Mouse (Mus musculus): ENCODE results near the gene Recql5. TPM values are rescaled to one million over a fixed set of nuclear protein-coding genes. Genes with fewer than 3 reads are reported as not detected.

The Recql5 gene
- polyA plus RNA-seq, 1 experiment = 29.5 TPM

DNA sequence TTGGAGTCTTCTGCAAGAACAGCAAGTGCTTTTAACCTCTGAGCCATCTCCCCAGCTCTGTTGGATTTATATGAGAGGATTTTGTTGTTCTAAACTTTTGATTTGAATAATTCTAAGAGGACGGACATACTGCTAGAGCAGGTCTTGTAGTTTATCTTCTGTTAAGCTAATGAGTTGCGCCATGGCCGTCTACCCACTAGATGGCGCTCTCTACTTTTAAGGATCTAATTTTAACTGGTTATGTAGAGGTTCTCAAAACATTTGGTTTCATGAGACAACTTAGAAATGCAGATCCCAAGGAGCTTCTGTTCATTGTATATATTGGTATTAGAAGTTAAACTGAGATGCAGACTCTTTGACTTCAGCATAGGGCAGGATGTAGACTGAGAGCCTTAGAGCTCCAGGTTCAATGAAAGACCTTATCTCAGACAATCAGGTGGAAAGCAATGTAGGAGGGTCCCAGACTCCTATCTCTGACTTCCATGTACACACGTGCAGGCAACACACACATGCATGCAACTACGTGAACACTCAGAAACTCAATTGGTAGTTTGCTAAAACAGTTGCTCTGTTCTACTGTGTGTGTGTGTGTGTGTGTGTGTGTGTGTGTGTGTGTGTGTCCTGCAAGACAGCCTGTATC, 6.5 kb upstream of the Recql5 start:
- DNase-seq (ENCODE audit: low spot score) = no peak

DNA sequence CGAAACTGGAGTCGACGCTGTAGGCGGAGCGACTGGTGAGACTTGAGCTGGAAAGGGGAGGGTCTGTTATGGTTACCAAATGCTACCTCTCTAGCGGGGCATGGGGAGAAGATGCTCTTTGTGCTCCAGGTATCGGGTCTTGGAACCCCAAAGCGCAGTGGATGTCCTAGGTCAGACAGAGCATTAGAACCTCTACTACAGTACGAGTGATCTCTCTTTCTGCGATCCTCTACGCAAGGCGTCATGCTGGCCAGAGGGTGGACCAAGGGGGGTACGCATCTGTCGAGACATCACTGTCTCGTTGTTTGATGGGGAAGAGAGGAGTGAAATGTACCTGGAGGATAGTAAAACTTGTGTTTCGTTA, 452 bp upstream of the Recql5 start:
- DNase-seq (ENCODE audit: low spot score) = no peak

GRCm38 (mm10) chr11:115931235-115931634, 2.0 kb downstream of the Recql5 start:
- DNase-seq (ENCODE audit: low spot score) = no peak

GRCm38 (mm10) chr11:115929818-115930217, 3.5 kb downstream of the Recql5 start:
- DNase-seq (ENCODE audit: low spot score) = no peak

- no peak for DNase-seq (ENCODE audit: low spot score)
Observed at GRCm38 (mm10) chr11:115929031-115929430, 4.2 kb downstream of the Recql5 start.

DNA sequence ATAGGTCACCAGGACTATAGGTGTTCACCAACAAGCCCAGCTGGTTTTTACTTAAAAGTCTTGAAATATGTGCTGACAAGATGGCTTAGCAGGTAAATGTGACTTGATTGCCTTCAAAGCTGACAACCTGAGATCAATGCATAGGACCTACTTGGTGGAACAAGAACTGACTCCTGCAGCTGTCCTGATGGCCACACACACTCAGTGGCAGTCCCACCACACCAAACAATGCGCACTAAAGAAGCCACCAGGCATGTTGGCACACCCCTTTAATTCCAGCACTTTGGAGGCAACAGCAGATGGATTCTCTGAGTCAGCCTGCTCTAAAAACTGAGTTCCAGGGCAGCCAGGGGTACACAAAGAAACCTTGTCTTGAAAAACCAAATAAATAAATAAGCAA, 11.3 kb downstream of the Recql5 start:
- DNase-seq (ENCODE audit: low spot score) = no peak

GRCm38 (mm10) chr11:115920110-115920818, 13.0 kb downstream of the Recql5 start:
- DNase-seq (ENCODE audit: low spot score) = no peak

GRCm38 (mm10) chr11:115919073-115919472, 14.2 kb downstream of the Recql5 start:
- DNase-seq (ENCODE audit: low spot score) = no peak

DNA sequence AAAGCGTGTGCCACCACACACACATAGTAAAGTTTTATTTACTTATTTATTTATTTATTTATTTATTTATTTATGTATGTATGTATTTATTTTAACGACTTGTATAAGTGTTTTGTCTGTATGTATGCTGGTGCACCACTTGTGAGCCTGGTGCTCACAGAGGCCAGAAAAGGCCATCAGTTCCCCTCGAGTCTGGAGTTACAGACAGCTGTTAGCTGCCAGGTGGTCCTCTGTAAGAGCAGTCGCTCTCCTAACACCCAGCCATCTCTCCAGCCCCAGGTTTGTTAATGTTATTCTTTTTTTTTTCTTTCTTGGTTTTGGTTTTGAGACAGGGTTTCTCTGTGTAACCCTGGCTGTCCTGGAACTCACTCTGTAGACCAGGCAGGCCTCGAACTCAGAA, 14.6 kb downstream of the Recql5 start:
- no peak for DNase-seq (ENCODE audit: low spot score)

DNA sequence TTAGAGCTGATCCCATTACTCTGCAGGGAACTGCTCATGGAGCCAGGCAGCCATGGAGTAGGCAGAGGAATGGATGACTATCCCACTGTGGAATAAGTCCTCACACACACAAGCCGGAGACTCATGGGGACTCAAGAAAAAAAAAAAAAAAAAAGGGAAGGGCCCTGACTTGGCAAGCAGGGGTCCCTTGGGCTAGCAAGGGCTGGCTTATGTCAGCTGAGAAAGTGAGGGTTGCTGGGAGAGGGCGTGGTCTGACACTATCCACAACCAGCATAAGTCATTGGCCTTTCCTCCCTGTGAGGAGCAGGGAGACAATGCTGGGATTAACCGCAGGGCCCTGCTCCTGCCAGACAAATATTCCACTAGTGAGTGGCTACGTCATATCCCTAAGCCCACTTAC, 16.7 kb downstream of the Recql5 start:
- no peak for DNase-seq (ENCODE audit: low spot score)

GRCm38 (mm10) chr11:115911632-115912376, 21.5 kb downstream of the Recql5 start, which contains the start of gene Smim6:
Gene Smim6, plus strand, starts transcription at chr11:115912017.
- peak; percentile 30 for DNase-seq (ENCODE audit: low spot score)

DNA sequence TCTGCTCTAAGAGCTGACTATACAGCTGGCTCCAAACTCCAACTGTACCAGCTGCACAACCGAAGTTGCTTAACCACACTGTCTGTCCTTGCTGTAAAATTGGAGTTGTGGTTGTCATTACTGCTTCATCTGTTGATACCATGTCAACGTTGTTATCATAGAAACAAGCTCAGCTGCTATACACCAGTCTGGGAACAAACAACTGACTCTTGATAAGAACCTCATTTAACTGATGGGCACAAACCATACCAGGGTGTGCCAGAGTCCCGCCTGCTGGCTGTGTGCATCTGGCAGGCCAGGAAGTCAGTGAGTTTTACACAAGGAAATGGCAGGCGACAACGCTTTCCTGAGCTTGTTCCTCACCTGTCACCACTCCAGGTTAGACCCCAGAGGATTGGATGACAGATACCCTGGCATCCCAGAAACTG, 22.1 kb downstream of the Recql5 start:
- no peak for DNase-seq (ENCODE audit: low spot score)

- no peak for DNase-seq (ENCODE audit: low spot score)
Observed at GRCm38 (mm10) chr11:115906521-115906920, 26.8 kb downstream of the Recql5 start.

- no peak for DNase-seq (ENCODE audit: low spot score)
Observed at GRCm38 (mm10) chr11:115906116-115906515, 27.2 kb downstream of the Recql5 start.

GRCm38 (mm10) chr11:115904956-115905790, 28.1 kb downstream of the Recql5 start:
- peak; percentile 50 for DNase-seq (ENCODE audit: low spot score)

DNA sequence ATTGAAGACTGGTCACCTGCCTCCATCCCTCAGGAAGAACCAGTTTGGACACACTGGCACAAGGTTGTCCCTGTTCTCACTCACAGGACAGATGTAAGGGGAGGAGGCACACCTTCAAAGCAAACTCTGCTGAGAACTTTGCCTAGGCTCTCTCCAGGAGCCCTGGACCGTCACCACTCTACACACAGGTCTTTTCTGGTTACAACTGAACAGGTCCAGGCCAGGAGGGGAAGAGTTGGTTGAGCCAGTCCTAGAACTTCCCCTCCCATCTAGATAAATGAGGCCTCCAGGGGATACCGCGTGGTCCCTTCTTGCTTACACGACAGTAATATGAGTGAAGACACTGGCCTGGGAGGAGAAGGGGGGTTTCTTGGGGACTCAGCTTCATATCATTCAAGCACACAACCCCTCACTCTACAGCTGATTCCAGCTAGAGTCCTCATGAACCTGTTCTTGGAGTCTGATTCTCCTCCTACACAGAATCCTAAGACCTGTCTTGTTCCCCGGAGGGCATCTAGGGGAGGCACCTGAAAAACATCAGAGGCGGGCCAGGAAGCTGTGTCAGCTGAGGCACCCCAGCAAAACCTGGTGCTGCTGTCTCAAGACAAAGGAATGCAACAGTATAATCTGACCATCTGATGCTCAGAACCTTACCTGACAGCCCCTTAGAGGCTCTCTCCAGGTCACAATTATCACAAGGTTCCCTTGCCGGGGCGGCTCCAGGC, 28.9 kb downstream of the Recql5 start:
- DNase-seq (ENCODE audit: low spot score) = no peak

DNA sequence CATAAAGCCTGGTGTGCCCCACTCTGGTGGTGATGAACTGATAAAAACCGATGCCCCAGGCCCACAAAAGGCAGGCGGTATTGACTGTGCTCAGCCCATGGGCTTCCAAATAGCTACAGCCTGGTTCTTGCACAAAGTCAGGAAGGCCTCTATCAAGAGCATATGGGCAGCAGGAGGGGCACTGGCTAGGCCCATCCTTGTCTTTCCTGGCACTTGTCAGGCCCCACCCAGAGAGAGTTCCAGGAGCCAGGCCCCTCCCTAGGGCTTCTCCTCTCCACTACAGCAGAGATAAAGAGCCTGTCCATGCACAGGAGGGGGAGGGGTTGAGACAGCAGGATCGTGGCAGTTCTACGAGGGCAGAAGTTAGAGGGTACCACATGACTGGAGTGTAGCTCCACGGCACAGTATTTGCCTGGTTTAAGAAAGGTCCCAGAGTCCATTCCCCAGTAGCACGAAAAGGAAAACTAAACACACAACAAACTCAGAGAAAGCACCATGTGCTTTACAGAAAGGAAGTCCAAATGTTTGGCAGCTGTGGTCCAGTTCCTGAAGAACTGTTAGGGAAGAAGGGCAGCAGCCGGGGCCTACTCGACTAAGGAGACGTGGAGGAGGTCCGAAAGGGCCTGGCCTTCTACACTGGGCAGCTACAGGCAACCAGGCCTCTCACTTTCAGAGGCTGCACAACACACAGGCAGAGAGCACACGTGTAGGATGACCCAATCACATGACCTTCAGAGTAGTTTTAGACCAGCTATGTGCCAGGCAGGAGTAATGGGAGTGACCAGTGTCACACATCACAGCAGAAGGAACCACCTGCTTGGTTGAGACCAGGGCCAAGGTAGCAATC, 29.7 kb downstream of the Recql5 start:
- no peak for DNase-seq (ENCODE audit: low spot score)

- DNase-seq (ENCODE audit: low spot score) = peak; percentile 57
Observed at GRCm38 (mm10) chr11:115902831-115903230, 30.4 kb downstream of the Recql5 start.

- DNase-seq (ENCODE audit: low spot score) = no peak
Observed at GRCm38 (mm10) chr11:115902177-115902576, 31.1 kb downstream of the Recql5 start.
